Mouse (Mus musculus): ENCODE results near the gene Tfb1m.

Gene Tfb1m

DNA sequence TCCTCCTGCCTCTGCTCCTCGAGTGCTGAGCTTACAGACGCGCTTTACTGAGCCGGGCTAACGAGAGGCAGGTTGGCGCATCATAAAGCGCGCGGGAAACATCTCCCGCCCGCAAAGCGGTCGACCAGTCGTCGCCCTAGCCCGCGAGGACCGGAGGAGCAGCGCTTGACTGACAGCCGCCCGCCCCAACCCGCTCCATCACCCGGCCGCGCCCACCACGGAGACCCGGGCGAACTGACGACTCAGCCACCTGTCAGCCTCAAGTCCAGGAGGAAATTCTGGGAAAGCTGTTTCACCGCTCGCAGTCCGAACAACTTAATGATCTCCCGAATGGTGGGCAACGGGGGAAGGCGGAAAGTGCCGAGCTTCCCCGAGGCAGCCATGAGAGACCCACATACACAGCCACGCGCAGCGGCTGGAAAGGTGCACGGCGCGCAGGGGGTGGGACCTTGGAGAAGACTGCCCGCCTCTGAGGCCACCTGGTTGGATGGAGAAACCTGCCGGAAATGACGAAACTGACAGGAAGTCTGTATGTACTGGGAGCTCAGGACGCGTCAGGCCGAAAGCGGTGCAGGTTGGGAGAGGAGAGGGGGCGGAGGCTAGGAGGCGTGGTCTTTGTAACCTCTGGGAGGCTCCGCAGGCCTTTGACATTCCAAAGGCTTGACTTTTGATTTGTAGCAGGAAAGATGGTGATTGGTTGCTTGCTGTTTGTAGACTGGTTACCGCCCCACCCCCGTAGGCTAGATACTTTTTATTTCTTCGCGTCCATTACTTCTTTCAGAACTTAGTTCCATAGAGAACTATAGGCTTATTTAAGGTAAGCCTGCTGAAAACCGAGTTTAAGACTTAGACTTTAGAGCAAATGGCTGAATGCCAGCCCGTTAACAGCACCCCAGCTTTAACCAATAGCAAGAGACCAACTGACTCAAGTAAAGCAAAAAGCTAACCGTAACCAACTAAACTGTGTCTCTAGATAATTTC lies at the start of gene Tfb1m:
Gene Tfb1m (minus strand): TSS at position 451 of the 981 bp plus-strand sequence.
- peak; percentile 99 for DNase-seq

DNA sequence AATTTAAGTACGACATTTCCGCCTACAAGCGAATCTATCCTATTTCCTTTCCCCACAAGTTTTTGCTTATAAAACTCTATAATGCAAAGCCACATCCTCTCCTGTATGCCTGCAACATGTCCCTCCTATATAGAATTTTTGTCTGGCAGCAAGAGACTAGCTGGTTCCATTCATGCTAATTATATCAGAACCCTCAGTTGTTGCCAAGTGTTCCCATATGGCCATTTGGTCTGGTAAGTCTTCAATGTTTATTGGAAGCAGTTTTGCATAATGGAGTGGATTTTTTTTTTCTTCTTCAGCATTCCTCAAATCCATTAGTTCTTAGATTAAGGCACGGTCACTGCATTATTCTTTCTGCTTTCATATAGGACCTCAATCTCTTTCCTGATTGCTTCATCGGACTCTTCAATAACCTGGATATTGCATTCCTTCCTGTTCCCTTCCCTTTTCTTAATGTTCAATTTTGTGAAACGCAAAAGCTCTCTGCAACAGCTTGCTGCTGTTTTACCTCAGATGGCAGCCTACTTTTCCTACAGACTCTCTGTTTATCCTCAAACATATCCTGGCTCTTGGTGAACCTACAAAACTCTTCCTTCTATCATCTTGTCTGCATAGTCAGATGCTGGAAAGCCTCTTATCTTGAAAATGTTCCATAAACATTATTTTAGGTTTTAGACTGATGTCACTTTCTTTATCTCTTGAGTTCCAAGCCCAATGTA lies 45.5 kb upstream of the Tfb1m start:
- no peak for DNase-seq

DNA sequence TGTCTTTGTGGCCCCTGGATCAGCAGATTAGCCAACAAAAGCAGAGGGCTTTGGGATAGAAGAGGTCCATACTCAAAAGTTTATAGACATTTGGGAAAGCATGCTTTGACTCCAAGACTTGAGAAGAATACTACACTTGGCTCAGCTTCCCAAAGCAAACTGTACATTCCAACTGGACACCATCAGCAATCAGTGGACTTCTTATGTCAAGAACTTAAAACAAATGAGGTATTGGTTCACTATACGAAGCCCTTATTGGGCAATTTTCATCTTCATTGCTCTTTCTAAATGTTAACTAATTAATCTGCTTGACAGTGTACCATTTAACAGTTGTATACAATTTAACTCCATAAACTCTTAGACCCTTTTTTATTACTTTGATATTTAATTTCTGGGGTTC lies 40.8 kb upstream of the Tfb1m start:
- no peak for DNase-seq

DNA sequence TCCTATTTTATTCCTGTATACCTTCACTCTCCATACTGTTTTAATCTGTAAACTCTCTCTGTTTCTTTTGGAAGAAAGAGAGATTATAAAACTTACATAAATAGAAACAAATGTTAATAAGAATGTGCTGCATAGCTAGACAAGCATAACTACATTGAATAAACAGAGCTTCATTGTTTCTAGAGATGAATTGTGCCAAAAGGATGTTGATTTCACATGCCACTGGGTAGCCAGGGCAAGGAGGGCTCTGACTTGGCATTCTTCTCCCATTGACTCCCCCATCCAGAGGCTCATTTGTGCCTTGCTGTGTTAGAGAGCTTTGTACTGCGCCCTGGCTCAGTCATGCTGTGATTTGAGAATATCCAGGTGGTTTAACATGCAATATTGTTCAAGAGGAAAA lies 40.3 kb upstream of the Tfb1m start:
- no peak for DNase-seq

DNA sequence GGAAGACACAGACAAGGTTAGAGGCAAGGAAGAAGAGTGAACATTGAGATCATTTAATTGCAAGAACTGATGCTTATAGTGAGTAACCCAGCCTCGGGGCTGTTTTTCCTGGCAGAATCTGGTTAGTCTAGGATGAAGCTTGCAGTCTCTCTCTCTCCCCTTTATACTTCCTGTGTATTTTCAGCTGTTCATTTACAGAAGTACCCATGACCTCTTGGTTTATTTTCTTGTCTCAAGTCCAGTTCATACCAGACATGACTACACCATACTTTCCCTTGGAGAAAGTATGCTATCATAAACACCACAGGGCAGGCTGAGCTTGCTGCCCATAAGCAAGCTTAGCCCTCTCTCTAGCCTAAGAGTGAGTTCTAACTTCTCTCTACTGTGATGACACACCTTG lies 39.5 kb upstream of the Tfb1m start:
- no peak for DNase-seq

DNA sequence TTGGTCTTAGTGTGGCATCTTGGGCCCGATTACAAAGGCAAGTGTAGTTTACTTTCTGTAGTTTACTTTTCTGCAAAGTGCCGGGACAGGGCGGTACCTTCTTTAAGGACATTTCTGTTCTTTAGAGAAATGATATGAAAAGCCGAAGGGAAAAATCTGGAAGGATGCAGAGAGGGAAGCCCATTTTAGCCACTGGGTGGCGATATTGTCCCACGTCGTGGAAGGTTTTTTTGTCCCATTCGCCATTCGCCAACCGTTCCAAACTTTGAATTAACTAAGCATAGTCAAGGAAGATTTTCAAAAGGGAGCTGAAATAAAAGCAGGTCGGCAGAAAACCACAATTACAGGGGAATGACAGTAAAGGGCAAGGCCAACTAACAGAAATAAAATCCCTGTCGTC lies 13.3 kb upstream of the Tfb1m start:
- DNase-seq = peak; percentile 40 to 42

DNA sequence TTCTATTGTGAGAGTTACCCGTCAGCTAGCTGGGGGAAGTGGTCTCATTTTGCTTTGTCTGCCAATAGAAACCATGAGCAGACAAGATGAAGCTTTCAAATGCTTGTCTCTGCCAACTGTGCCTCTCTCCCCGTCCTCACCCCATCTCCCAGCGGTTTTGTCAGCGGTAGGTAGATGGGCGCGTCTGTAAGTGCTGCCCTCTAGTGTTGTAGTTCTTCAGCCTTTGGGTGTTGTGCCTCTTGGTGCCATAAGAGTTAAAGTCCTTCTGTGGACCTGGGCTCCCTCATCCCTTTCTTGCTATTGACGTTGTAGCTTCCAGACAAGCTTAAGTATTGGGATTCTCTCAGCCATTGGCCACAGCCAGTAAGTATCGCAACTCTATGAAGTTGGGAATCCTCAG lies 4.8 kb upstream of the Tfb1m start:
- DNase-seq = no peak

DNA sequence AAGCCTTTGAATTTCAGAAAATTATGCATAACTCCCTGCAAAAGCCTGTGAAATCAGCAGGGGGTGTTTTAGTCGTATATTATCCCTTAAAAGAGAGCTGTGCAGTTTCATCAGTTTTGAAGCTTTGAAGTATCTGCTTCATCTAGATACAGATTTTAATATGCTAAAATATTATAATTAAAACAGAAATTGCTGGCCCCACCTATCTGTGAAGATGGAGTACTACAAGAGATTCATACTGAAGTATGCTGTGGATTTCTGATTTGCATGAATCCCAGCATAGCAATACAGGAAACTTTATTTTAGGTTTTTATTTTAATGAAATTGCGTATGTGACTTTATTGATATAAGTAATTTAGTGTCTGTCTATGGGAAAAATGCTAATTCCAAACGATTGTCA lies 3.0 kb upstream of the Tfb1m start:
- no peak for DNase-seq

DNA sequence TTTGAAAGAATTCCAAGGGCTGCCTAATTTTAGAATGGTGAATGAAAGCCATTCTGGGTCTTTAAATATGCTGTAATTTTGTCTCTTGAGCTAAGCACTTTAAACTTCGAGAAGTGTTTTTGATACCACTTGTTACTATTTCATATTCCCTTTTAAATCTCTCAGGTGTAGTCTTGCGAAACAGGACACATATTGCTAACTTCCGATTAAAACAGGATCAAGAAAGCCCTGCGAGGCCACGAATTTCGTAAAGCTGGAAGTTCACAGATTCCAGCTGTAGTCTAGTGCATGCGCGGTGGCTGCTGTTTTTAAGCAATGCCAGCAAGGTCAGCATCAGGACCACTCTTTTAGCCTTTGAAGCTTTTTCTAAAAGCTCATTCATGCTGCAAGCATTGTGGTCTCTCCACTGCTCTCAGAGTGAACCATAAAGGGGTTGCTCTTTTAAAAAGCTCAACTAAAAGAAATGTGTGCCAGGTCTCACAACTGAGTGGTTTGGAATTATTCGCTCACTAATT lies 832 bp upstream of the Tfb1m start:
- DNase-seq = peak; percentile 36 to 45

DNA sequence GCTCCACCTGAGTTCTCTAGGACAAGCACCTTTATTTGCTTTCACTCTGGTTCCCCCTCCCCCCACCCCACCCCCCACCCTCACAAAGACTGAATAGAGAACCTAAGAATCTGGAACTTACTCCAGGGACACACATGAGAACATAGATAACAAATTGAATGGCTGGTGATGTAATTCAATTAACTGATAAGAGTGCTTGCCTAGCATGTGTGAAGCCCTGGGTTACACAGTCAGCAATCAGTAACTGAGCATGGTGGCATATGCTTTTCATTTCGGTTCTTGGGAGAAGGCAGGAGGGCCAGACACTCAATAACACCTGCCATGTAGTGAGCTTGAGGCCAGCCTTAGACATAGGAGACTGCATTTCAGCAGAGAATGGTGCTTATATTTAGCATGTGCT lies 1.3 kb downstream of the Tfb1m start:
- DNase-seq = no peak

DNA sequence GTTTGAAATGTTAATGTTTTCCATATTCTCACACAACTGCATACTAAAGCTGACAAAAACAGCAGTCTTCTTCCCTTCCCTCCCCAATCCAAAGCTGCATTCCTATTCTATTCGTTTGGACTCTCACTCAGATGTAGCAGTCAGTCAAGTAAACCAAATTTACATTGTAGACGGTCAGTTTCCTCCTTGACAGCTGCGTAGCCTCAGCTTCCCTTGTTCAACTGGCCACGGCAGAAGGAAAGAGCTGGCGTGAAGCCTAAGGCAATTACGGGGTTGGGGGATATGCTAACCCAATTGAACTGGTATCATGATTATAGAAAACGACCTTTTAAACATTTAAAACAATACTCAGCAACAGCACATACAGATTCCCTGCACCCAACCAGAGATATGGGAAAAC lies 9.9 kb downstream of the Tfb1m start:
- DNase-seq = no peak

DNA sequence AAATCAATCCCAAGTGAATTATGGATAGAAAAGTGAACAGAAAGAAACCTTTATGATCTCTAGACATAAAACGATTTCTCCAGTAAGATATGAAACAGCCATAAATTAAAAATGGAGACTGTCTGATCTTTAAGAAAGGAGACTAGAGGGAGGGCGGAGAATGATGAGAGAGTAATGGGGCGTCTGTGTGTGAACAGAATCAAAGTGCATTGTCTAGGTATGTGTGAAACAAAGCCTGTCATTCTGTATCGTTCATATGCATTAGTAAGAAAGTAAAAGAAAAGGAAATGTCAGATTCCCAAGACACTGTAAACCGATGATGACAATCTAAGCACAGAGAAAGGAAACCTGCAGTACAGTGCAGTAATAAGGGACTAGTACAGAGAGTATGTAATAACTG lies 16.5 kb downstream of the Tfb1m start:
- no peak for DNase-seq

DNA sequence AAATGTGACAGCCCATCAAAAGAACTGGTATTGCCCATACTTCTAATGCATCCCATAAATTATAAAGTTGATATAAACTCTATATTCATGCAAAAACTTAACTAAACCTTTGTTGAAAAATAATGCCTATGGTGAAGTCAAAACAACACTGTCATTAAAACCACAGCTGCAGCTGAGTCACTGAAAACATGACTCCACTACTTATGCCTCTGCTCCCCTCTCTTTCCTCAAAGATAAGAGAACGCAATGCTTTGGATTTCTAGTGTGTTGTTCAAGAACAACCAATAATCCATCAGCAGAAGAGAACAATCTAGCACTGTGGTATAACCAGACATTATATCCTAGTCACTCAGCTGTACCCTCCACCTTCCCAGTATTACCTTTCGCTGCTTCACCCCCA lies 17.3 kb downstream of the Tfb1m start:
- no peak for DNase-seq

DNA sequence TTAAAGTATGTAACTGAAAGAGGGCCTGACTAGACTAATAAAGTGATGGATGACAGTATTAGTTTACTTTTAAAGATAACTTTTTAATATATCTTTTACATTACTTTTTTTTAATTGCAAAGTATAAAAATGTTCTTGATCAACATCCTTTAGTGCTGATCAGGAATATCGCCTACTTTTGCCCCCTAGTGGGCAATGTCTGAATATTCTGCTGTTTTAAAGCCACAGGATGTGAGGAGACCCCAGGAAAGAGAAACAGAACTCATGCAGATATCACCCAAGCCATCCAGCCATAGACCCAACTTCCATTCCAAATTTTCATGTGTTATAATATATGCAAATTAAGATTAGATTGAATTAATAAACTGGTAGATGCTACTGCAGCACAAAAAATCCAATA lies 24.2 kb downstream of the Tfb1m start:
- DNase-seq = peak in 1 of 2 experiments; percentile 5

DNA sequence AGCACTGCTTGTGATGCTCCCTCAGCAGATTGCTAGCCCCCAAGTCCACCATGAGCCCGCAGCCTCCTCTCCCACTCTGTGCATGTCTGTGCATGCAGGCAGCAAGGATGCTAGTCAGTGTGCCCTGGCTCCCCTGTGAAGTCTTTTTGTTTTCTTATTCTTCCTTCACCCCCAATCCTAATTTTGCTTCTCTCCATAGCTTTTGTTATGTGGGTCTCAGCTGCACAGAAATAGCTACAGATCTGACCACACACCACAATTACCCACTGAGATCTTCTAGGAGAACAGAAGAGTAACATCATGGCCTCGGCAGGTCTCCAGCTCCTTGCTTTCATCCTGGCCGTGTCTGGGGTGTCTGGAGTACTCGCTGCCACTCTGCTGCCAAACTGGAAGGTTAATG lies 25.3 kb downstream of the Tfb1m start, which contains the start of gene Cldn20:
Gene Cldn20 (plus strand): TSS at position 301 of the 400 bp plus-strand sequence.
- DNase-seq = no peak

DNA sequence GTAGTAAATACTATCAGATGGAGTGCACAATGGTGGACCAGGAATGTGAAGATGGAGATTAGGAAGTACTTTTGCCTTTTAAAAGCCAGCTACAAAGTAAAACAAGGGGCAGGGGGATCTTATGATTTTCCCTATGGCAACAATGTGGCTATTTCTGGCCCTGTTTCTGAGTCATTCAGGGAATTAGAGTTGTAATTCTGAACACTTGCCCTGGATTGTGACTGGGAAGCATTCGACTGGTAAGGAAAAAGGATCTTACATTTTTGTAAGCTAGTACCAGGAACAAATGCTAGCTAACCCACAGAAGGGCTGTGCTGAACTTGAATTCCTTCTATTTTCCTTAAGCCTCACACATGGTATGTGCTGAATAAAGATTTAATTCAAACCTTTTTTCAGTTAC lies 25.9 kb downstream of the Tfb1m start:
- DNase-seq = no peak

DNA sequence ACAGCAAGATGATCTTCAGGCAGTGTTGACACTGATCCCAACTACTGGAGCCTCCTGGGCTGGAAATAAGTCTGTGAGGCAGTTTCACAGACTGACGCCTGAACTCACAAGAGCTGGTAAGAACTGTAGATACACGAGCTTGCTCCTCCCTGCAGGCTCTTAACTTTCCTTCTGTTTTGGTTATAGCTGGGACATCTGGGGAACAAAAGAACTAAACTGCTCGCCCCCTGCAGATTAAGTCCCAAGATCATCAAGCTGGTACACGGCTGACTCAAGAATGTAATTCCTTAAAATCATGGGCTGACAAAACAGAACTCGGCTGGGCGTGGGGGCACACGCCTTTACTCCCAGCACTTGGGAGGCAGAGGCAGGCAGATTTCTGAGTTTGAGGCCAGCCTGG lies 27.0 kb downstream of the Tfb1m start:
- no peak for DNase-seq

DNA sequence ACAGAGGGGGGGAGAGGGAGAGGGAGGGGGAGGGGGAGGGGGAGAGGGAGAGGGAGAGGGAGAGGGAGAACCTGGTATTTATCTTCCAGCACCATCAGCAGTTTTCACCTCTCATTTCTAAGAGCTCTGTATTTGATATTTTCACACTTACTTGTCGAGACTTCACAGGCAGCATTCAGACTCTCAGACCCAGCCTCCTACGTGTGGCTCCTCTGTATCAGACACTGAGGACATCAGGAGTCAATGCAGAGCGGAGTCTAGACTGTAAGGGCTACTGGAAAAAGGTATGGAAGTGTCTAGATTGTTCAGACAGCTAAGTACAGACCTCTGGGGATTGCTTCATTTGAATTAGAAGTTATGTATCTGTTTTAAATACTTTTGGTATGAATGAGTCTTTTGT lies 28.1 kb downstream of the Tfb1m start:
- DNase-seq = no peak

DNA sequence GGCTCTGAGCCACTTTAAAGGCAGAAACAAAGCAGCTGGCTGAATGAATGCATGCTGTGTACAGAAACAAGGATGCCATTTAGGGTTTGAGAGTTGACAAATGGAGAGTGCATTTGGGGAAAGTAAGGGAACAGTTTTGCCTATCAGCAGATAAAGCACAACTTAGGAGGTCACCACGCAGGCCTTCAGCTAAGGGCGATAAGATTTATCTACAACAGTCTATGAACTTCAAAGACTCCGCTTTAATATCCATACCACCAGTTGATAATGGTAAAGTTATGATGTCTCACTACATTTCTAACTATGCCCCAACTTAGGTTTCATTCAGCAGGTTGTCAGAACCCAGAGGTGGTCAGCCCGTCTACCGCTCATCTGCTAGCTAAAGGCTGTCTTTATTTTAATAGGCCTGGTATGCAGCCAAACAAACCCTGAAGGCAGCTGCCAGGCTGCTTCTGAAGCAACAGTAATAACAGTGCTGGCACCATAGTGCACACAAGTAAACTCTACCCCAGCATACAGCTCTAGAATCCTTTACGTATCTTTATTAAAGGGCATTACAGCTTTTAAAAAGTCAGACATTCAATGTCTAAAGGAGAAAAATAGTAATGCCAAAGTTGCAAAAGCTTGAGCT lies 29.6 kb downstream of the Tfb1m start:
- no peak for DNase-seq

DNA sequence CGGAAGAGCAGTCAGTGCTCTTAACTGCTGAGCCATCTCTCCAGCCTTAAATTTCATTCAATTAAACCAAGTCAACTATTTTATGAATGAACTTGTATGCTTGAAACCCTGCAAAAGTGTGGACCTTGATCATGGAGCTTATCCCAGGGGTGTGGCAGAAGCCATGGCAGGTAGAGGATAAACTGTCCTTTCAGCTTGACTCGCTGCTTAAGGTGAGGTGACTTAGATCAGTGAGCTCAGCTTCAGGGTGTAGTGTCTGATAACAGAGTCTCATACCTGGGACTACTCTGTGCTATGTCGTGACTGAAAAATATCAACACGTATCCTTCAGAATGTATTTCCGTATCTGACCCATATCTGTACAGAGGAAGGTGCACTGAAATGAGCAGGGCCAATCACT lies 37.2 kb downstream of the Tfb1m start:
- DNase-seq = no peak

DNA sequence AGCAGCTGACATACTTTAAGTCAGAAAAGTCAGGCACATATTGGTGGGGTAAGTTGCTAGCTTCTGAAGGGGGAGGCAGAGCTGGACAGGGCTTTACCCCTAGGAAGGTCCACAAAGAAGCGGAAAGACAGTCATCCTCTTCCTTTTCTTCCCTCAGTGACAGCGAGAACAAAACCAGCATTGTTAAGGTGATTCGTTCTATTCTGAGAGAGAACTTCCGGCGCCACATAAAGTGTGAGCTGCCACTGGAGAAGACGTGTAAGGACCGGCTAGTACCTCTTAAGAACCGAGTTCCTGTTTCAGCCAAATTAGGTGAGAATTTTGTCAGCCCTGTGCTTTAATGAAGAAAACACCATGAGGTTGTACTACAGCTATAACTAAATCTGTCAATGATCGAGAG lies 41.2 kb downstream of the Tfb1m start:
- DNase-seq = no peak

DNA sequence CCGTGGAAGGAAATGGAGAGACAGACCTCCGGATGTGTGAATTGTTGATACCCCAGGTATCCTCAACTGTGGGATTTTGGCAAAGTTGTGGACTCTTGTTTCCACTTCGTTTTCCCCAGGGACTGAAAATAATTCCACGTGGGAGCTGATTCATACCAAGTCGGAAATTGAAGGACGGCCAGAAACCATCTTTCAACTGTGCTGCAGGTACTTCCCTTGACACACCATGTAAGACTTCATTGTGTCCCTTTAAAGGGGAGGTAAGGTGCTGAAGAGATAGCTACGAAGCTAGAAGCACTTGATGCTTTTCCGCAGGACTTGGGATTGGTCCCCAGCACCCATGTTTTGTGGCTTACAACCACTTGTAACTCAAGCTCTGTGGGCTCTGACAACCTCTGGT lies 41.7 kb downstream of the Tfb1m start:
- DNase-seq = no peak

DNA sequence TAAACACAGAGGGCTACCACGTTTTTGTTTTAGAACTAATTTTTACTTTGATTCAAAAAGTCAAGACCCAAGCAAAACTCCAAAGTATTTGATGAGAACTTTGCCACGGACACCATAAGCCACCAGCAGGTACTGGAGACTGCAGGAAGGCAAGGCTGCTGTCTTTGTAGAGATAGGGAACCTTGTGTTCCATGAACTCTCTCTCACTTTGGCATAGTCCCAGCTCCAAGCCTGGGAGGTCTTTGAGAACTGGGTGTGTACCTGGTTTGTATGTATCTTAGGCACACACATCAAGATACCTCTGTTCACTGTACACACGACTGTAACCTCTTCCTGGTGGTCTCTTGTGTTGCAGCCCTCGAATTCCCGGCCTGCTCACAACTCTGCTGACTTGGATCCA lies 43.3 kb downstream of the Tfb1m start:
- DNase-seq = no peak

All from lung, adult 18-20 months (tissue).